Mouse (Mus musculus): Measurements from ENCODE around the gene Tbx1.

DNA sequence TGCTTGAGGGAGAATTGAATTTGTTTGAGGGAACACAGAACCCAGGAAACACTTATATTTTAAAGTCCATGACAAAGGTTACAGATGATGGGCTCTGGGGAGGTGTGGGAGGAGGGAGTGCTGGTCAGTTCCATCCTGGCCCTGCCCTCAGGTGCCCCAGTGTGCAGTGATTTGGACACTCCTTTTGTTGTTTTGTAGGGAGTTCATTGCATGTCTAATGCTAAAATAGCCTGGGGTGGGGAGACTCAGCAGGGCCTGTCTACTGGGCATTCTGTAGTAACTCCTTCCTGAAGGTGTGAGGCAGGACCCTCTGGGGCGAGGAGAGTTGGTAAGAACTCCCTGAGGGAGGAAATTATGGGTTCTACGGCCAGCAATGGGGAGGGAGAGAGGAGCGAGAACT is 46.3 kb upstream of the Tbx1 start:
- no peak for TF ChIP-seq CTCF (IDR thresholded peaks at IDR 0.05; ENCODE audit: control insufficient read depth, insufficient read depth, low read length)
- TF ChIP-seq POLR2A (IDR thresholded peaks at IDR 0.05; ENCODE audit: borderline replicate concordance, control insufficient read depth, low read depth, low read length), result no peak

Data from bone marrow, adult 2 months (tissue).